Mouse (Mus musculus) midbrain, embryonic 12.5 days (tissue): ENCODE results near the gene Ackr2. TPM values are rescaled to one million over a fixed set of nuclear protein-coding genes. Genes with fewer than 3 reads are reported as not detected.

Experiments
- ATAC-seq: fragments of 200-750 bp; cut with Nextera tagmentation; 2 replicates; pipeline ENCODE4 v1.8.0; 2017; ENCODE audit warnings: low read depth, moderate TSS enrichment, moderate library complexity; ENCODE audit not compliant: low FRiP score
- H3K27ac ChIP-seq: fragments of 300-500 bp; sonication (generic); replicated peaks from 2 replicates; pipeline ENCODE4 v1.5.1; 2016; ENCODE audit warnings: mild to moderate bottlenecking
- H3K27me3 ChIP-seq: fragments of 300-500 bp; sonication (generic); 2 replicates; pipeline ENCODE4 v1.6.1; 2016; ENCODE audit warnings: mild to moderate bottlenecking
- H3K36me3 ChIP-seq: fragments of 300-500 bp; sonication (generic); 2 replicates; pipeline ENCODE4 v1.6.1; 2016
- H3K4me1 ChIP-seq: fragments of 300-500 bp; sonication (generic); 2 replicates; pipeline ENCODE4 v1.6.1; 2016
- H3K4me2 ChIP-seq: fragments of 300-500 bp; sonication (generic); replicated peaks from 2 replicates; pipeline ENCODE4 v1.6.1; 2016; ENCODE audit warnings: mild to moderate bottlenecking, moderate library complexity
- H3K4me3 ChIP-seq: fragments of 300-500 bp; sonication (generic); 2 replicates; pipeline ENCODE4 v1.5.1; 2016; ENCODE audit warnings: mild to moderate bottlenecking
- H3K9ac ChIP-seq: fragments of 300-500 bp; sonication (generic); replicated peaks from 2 replicates; pipeline ENCODE4 v1.6.1; 2016; ENCODE audit warnings: mild to moderate bottlenecking, moderate library complexity
- H3K9me3 ChIP-seq: fragments of 300-500 bp; sonication (generic); 2 replicates; pipeline ENCODE4 v1.6.1; 2016; ENCODE audit warnings: mild to moderate bottlenecking
- WGBS: fragments of 180-500 bp; shearing (Covaris S2); methylation state at CpG from one replicate; pipeline ENCODE4 v1.1.7; 2016; 5-methylcytosine and 5-hydroxymethylcytosine counted together
- polyA plus RNA-seq: library from polyadenylated mRNA; unstranded; fragments of >200 nt; fragmentation: Nextera tagmentation; extraction: Ambion mirVana; gene quantifications from 2 replicates; pipeline ENCODE4 v1.2.1, GENCODE M21; 2016

Ackr2 gene
- polyA plus RNA-seq, 1 experiment from 2014 or later, result 1.4 TPM

DNA sequence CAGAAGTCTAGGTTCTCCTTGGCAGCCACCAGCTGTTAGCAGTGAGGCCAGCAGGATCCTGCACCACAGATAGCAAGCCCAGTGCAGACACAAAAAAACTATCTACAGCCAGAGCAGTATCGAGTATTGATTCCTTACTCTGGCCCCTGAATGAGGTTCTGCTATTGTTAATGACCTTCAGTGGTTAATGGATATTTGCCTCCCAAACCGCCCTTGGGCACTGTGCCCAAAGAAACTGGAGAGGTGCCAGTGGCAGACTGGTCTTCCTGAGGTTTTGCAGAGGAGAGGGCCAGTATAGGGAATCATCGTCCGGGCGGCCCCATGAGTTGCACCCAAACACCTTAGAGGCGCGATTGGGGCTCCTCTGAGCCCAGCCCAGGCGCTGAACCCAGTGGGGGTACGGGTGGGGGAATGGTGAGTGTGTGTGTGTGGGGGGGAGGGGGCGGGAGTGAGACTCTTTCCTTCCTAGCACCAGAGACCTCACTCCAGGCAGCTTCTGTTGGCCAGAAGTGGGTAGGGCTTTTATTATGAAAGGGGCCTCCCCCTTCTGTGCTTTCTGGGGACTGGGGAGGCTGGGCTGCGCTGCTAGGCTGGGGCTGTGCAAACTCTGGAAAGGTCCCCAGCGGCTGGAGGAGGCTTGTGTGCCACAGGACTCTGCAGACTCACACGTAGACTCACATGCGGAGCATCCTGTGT, 52.4 kb downstream of the Ackr2 start, which contains the start of gene Fam198a:
Fam198a (plus strand) TSS at position 571 of the 696 bp plus-strand sequence.
- H3K4me2 ChIP-seq, result peak within 1 kb of the TSS; percentile 41
- WGBS, result 17% methylated on average over 13 of the region's 14 CpGs
- no peaks in the 10 kb centered on the region for H3K36me3 ChIP-seq
- peak within 1 kb of the TSS; percentile 13; the same call in 1 of the 2 replicates for H3K4me3 ChIP-seq
- H3K27me3 ChIP-seq, result no peaks in the 10 kb centered on the region
- H3K9me3 ChIP-seq, result no peaks in the 10 kb centered on the region
- no peak within 1 kb of the TSS for H3K9ac ChIP-seq
- H3K4me1 ChIP-seq, result peaks cover 12% of the 10 kb centered on the region
- peak within 1 kb of the TSS; percentile 35; the same call in 1 of the 2 replicates for H3K27ac ChIP-seq
- peak; percentile 75 for ATAC-seq

DNA sequence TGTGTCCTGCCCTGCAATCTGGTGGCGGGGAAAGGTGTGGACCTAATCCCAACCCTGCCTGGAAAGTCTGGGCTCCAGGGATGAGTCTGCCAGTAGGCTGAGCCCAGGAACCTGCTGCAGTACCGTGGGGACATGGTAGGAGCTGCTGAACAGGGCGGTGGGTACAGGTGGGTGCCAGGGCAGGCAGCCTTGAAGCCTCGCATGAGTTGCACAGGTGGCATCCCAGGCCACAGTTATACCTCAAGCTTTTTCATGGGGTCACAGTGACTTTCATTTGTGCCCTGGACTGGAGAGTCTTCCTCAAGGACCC, 52.9 kb downstream of the Ackr2 start:
- Histone ChIP-seq H3K36me3 (no peaks in the 10 kb centered on the region), H3K27ac (no peak overlapping the region), H3K9ac (no peak overlapping the region), H3K4me1 (peaks cover 12% of the 10 kb centered on the region), H3K4me3 (peak overlapping the region; percentile 13; the same call in 1 of the 2 replicates), H3K27me3 (no peaks in the 10 kb centered on the region), H3K4me2 (peak overlapping the region; percentile 41), H3K9me3 (no peaks in the 10 kb centered on the region)
- ATAC-seq, result no peak
- WGBS, result 44% methylated on average over 4 of the region's 4 CpGs

DNA sequence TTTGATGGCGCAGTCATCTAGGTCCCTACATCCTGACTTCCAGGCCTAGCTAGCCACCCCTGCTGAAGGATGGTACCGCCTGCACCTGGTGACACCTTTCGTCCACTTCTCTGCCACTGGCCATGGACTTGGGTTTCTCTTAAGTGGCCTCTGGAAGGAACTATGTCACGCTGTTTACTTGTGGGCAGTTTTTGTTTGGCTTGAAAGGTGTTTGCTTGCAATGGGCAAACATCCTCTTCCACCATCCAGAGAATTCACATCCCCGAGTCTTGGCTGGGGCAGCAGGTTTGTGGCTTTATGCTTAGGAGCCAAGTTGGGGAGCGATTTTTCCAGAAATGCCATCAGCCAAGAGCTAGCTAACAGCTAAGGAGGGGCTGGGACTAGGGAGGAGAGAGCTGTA, 54.4 kb downstream of the Ackr2 start:
- peaks cover 12% of the 10 kb centered on the region for H3K4me1 ChIP-seq
- ATAC-seq, result no peak
- H3K36me3 ChIP-seq, result no peaks in the 10 kb centered on the region
- H3K27ac ChIP-seq, result no peak overlapping the region
- H3K4me3 ChIP-seq, result no peak overlapping the region
- 92% methylated on average over 6 of the region's 6 CpGs for WGBS
- no peak overlapping the region for H3K4me2 ChIP-seq
- H3K27me3 ChIP-seq, result no peaks in the 10 kb centered on the region
- H3K9ac ChIP-seq, result no peak overlapping the region
- no peaks in the 10 kb centered on the region for H3K9me3 ChIP-seq

DNA sequence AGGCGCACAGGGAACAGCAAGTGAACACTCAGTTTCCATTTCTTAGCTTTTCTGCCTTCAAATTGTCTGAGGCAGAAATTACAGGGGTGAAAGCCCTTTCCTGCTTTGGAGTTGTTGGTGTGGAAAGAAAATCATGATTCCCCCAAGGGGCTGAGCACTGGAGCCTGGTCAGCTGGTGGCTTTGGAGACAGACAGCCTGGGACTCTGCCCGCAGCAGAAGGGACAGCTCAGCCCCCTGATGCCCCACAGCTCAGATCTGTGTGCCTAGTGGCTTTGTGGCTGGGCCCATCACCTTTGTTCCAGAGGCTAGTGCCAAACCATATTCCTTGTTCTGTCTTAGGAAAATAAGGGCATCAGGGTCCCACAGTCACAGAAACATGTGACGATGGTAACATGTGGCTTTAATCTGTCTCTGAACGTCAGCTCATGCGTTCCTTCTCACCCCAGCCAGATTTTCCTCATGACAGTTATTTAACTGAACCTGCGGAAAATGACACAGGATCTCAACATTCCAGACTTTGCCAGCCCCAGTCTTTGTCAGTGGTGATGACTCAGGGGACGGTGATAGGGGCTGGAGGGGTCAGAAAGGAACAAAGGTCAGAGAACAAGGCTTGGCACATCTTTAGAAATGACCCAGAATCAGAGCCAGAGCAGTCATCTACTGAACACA, 61.9 kb downstream of the Ackr2 start:
- no peak for ATAC-seq
- WGBS, result 55% methylated on average over 7 of the region's 7 CpGs
- no peaks in the 10 kb centered on the region for H3K4me1 ChIP-seq
- H3K27ac ChIP-seq, result no peak overlapping the region
- no peak overlapping the region for H3K9ac ChIP-seq
- H3K9me3 ChIP-seq, result no peaks in the 10 kb centered on the region
- H3K4me2 ChIP-seq, result no peak overlapping the region
- H3K4me3 ChIP-seq, result no peak overlapping the region
- no peaks in the 10 kb centered on the region for H3K36me3 ChIP-seq
- no peaks in the 10 kb centered on the region for H3K27me3 ChIP-seq

Other genes starting within 250 kb of the Ackr2 start
- gene Sec22c, start 192.9 kb upstream of the Ackr2 start, polyA plus RNA-seq, result 25.9 and 29.5 TPM in 2 replicates
- 107 TPM in 2 replicates for gene Ss18l2, start 188.0 kb upstream of the Ackr2 start, polyA plus RNA-seq
- gene Nktr, start 179.2 kb upstream of the Ackr2 start, polyA plus RNA-seq, result 73.6 and 75.3 TPM in 2 replicates
- 10.9 and 13.3 TPM in 2 replicates for gene Zfp651, start 139.0 kb upstream of the Ackr2 start, polyA plus RNA-seq
- 0.14 TPM in 1 of 2 replicates, not detected in the other for gene Klhl40, start 120.7 kb upstream of the Ackr2 start, polyA plus RNA-seq
- gene Hhatl, start 105.8 kb upstream of the Ackr2 start, polyA plus RNA-seq, result not detected in 2 replicates
- gene Ccdc13, start 58.9 kb upstream of the Ackr2 start, polyA plus RNA-seq, result 3.2 and 4.3 TPM in 2 replicates
- gene Higd1a, start 40.0 kb upstream of the Ackr2 start, polyA plus RNA-seq, result 142 TPM in 2 replicates
- gene Cyp8b1, start 17.9 kb downstream of the Ackr2 start, polyA plus RNA-seq, result not detected in 2 replicates
- gene Fam198a, start 52.6 kb downstream of the Ackr2 start, polyA plus RNA-seq, result 0.92 and 1.0 TPM in 2 replicates
- gene Pomgnt2, start 98.8 kb downstream of the Ackr2 start, polyA plus RNA-seq, result 15.3 and 15.4 TPM in 2 replicates
- gene Snrk, start 218.9 kb downstream of the Ackr2 start, polyA plus RNA-seq, result 57.7 and 59.2 TPM in 2 replicates